Mouse (Mus musculus): ENCODE measurements at regions not wholly inside any gene's neighbourhood (a gene's known extent, or its start where the extent isn't known, plus 50 kb on each side); places are given as distances from the start of the nearest gene placed in this dataset.
A peak's percentile ranks its signal among the peaks of the same experiment; 100 is the strongest.

GRCm38 (mm10) chr12:97915026-97915425 lies 344.2 kb downstream of the Galc start:
- no peak for DNase-seq

- no peak for DNase-seq
Observed at GRCm38 (mm10) chr12:97912730-97913129, 346.5 kb downstream of the Galc start.

- no peak for DNase-seq
Observed at GRCm38 (mm10) chr12:97899266-97899665, 360.0 kb downstream of the Galc start.

GRCm38 (mm10) chr12:97898178-97898577 lies 361.1 kb downstream of the Galc start:
- no peak for DNase-seq

- no peak for DNase-seq
Observed at GRCm38 (mm10) chr12:97895981-97896380, 363.3 kb downstream of the Galc start.

- DNase-seq: no peak
Observed at GRCm38 (mm10) chr12:97888801-97889455, 370.3 kb downstream of the Galc start.

GRCm38 (mm10) chr12:97888291-97888800 lies 370.9 kb downstream of the Galc start:
- no peak for DNase-seq

GRCm38 (mm10) chr12:97882439-97882838 lies 376.8 kb downstream of the Galc start:
- no peak for DNase-seq

- DNase-seq: peak; percentile 10
Observed at GRCm38 (mm10) chr12:97872391-97872790, 386.9 kb downstream of the Galc start.

GRCm38 (mm10) chr12:97862921-97863320 lies 396.3 kb downstream of the Galc start:
- no peak for DNase-seq

- no peak for DNase-seq
Observed at GRCm38 (mm10) chr12:97836202-97836908, 422.9 kb downstream of the Galc start.

GRCm38 (mm10) chr12:97793364-97794120 lies 465.7 kb downstream of the Galc start:
- no peak for DNase-seq

GRCm38 (mm10) chr12:97783476-97783875 lies 475.8 kb downstream of the Galc start:
- DNase-seq: no peak

GRCm38 (mm10) chr12:97759116-97759515 lies 500.1 kb downstream of the Galc start:
- DNase-seq: no peak

GRCm38 (mm10) chr12:97758624-97759023 lies 500.6 kb downstream of the Galc start:
- DNase-seq: no peak

GRCm38 (mm10) chr12:97750166-97750565 lies 509.1 kb downstream of the Galc start:
- DNase-seq: no peak

- DNase-seq: no peak
Observed at GRCm38 (mm10) chr12:97740927-97741326, 518.3 kb downstream of the Galc start.

GRCm38 (mm10) chr12:97732078-97732580 lies 527.1 kb downstream of the Galc start:
- DNase-seq: no peak

- DNase-seq: no peak
Observed at GRCm38 (mm10) chr12:97720554-97720953, 538.7 kb downstream of the Galc start.

GRCm38 (mm10) chr12:97717812-97718211 lies 541.4 kb downstream of the Galc start:
- DNase-seq: no peak

Data from cerebellum, adult 9-11 months (tissue).